In the genomic region with DNA sequence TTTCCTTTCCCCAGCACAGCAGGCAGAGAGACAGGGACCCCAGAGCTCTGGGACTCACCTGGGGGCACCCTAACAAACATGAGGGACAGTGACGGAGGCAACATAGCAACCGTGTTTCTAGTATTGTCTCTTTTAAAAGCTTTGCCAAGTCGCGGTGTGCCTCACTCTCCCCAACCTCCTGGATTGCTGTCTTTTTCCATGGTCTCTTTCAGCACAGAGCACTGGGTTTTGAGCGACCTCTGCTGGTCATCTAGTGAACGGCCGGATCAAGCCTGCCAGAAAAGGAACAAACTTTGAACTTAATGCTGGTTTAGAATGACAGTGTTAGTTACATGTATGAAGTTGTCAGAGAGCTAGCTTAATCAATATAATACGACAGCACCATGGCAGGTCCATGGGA, we compare ENCODE assay signal across 9 mouse cellular contexts. TPM values are rescaled to one million over a fixed set of nuclear protein-coding genes. Genes with fewer than 3 reads are reported as not detected.
A peak's percentile ranks its signal among the peaks of the same experiment; 100 is the strongest.
DNase-seq lines count a peak whose midpoint lies in the region; ATAC-seq and TF ChIP-seq lines count a peak whose summit lies in the region.
"Had no signal": no experiment of that assay in that cellular context is flagged by ENCODE, and none has a peak within 500 bp of the region (broad histone marks: within the 10 kb centered on the region; RNA-seq: fewer than 3 reads in every experiment).

No protein-coding gene starts in this region.

- DNase-seq in A20 (ENCODE audit: low read depth, low spot score): peak; percentile 45
- DNase-seq in ZHBTc4 (ENCODE audit: low read depth, low spot score): peak; percentile 62
- peak; percentile 88 for DNase-seq in embryo, embryonic 10.5 days (ENCODE audit: low spot score)
- DNase-seq in heart, adult 8-10 months (ENCODE audit: low spot score): peak; percentile 80
- DNase-seq in liver, adult 2 months (ENCODE audit: extremely low read depth, low read depth, low spot score): peak; percentile 30
- peak; percentile 73 for DNase-seq in thymus, postnatal 0 days (ENCODE audit: low spot score)

- H3K79me2 ChIP-seq in liver, adult 2 months (ENCODE audit: control insufficient read depth, insufficient read depth, low read length): no peaks in the 10 kb centered on the region

- H3K27ac ChIP-seq in kidney, embryonic 15.5 days: no peak overlapping the region
- no peak overlapping the region for H3K27ac ChIP-seq in liver, adult 2 months (replicated peaks; ENCODE audit: insufficient read depth, low read depth, low read length)
- H3K27ac ChIP-seq in neural tube, embryonic 15.5 days (replicated peaks): no peak overlapping the region
- H3K27ac ChIP-seq: embryonic facial prominence, embryonic 15.5 days had no signal

- H3K9ac ChIP-seq in kidney, embryonic 15.5 days: no peak overlapping the region
- H3K9ac ChIP-seq in liver, adult 2 months (ENCODE audit: low read depth, low read length): no peak overlapping the region
- H3K9ac ChIP-seq in neural tube, embryonic 15.5 days (replicated peaks): no peak overlapping the region
- H3K9ac ChIP-seq: embryonic facial prominence, embryonic 15.5 days had no signal

- no peaks in the 10 kb centered on the region for H3K36me3 ChIP-seq in kidney, embryonic 15.5 days
- no peaks in the 10 kb centered on the region for H3K36me3 ChIP-seq in liver, adult 2 months (ENCODE audit: control insufficient read depth, insufficient read depth, low read length)
- H3K36me3 ChIP-seq in neural tube, embryonic 15.5 days: no peaks in the 10 kb centered on the region
- H3K36me3 ChIP-seq: embryonic facial prominence, embryonic 15.5 days had no signal

- peaks cover 27% of the 10 kb centered on the region; the same call in 1 of the 2 replicates for H3K27me3 ChIP-seq in kidney, embryonic 15.5 days
- H3K27me3 ChIP-seq in liver, adult 2 months (ENCODE audit: control insufficient read depth, insufficient read depth, low read length): no peaks in the 10 kb centered on the region
- peaks cover 14% of the 10 kb centered on the region for H3K27me3 ChIP-seq in neural tube, embryonic 15.5 days (replicated peaks)

- no peak overlapping the region for H3K4me3 ChIP-seq in kidney, embryonic 15.5 days (replicated peaks)
- no peak overlapping the region for H3K4me3 ChIP-seq in liver, adult 2 months (ENCODE audit: insufficient read depth, low read depth, low read length)
- H3K4me3 ChIP-seq in neural tube, embryonic 15.5 days (replicated peaks): no peak overlapping the region
- H3K4me3 ChIP-seq: embryonic facial prominence, embryonic 15.5 days had no signal

- no peak for TF ChIP-seq POLR2A in liver, adult 2 months (IDR thresholded peaks at IDR 0.05; ENCODE audit: extremely low read depth, insufficient read depth, low read length)

- no peak for ATAC-seq in kidney, embryonic 15.5 days (replicated peaks; ENCODE audit: low FRiP score)
- ATAC-seq in neural tube, embryonic 15.5 days (ENCODE audit: low FRiP score): peak; percentile 58; the same call in 1 of the 2 replicates

- TF ChIP-seq CTCF in liver, adult 2 months (IDR thresholded peaks at IDR 0.05; ENCODE audit: low read depth, low read length): peak; percentile 80

- WGBS in kidney, embryonic 15.5 days: under 1% methylated on average over 8 of the region's 8 CpGs
- 4% methylated on average over 8 of the region's 8 CpGs for WGBS in liver, adult 2 months
- WGBS in neural tube, embryonic 15.5 days: 1% methylated on average over 8 of the region's 8 CpGs

- H3K4me2 ChIP-seq in kidney, embryonic 15.5 days: 0 out of 2 replicates have a peak overlapping the region, but pooled peaks have one; percentile 15
- no peak overlapping the region for H3K4me2 ChIP-seq in neural tube, embryonic 15.5 days
- H3K4me2 ChIP-seq: embryonic facial prominence, embryonic 15.5 days had no signal

- peaks cover 12% of the 10 kb centered on the region for H3K4me1 ChIP-seq in kidney, embryonic 15.5 days
- H3K4me1 ChIP-seq in liver, adult 2 months (ENCODE audit: control insufficient read depth, insufficient read depth, low read length): no peaks in the 10 kb centered on the region
- peaks cover 4% of the 10 kb centered on the region for H3K4me1 ChIP-seq in neural tube, embryonic 15.5 days

- no peaks in the 10 kb centered on the region for H3K9me3 ChIP-seq in kidney, embryonic 15.5 days (replicated peaks)
- H3K9me3 ChIP-seq in neural tube, embryonic 15.5 days (replicated peaks): no peaks in the 10 kb centered on the region
- H3K9me3 ChIP-seq: embryonic facial prominence, embryonic 15.5 days had no signal

RNA-seq across cellular contexts. Expression of gene Snx20, which starts 14.5 kb away (rescaled TPM):
- 1 to 10 TPM in 1 of 4 experiments, under 1 TPM in 3; 0.63 to 1.6 (median 0.77) TPM for total RNA-seq in heart, adult 8-10 months (2022)
- 1.7 and 2.3 TPM in 2 replicates for polyA plus RNA-seq in kidney, embryonic 15.5 days (2015; fragmentation: Nextera tagmentation; extraction: Ambion mirVana)
- total RNA-seq in liver, adult 2 months (2014; rRNA removed): 0.92 and 1.5 TPM in 2 replicates
- polyA plus RNA-seq in liver, adult 2 months (2012; rRNA removed): 0.61 and 1.2 TPM in 2 replicates
- polyA plus RNA-seq in neural tube, embryonic 15.5 days (2015; fragmentation: Nextera tagmentation; extraction: Ambion mirVana): 1.2 and 2.4 TPM in 2 replicates
- 14.2 and 14.5 TPM in 2 replicates for polyA plus RNA-seq in thymus, postnatal 0 days (2015; fragmentation: Nextera tagmentation; extraction: Ambion mirVana)

RNA-seq across cellular contexts. Expression of gene Nod2, which starts 25.7 kb away (rescaled TPM):
- total RNA-seq in heart, adult 8-10 months (2022): 1 to 10 TPM in 1 of 4 experiments, under 1 TPM in 3; 0.56 to 1.3 (median 0.68) TPM
- 0.24 and 0.34 TPM in 2 replicates for polyA plus RNA-seq in kidney, embryonic 15.5 days (2015; fragmentation: Nextera tagmentation; extraction: Ambion mirVana)
- total RNA-seq in liver, adult 2 months (2014; rRNA removed): 0.09 and 0.27 TPM in 2 replicates
- 0.09 and 0.18 TPM in 2 replicates for polyA plus RNA-seq in liver, adult 2 months (2012; rRNA removed)
- polyA plus RNA-seq in neural tube, embryonic 15.5 days (2015; fragmentation: Nextera tagmentation; extraction: Ambion mirVana): 0.09 and 0.12 TPM in 2 replicates
- 0.21 and 0.22 TPM in 2 replicates for polyA plus RNA-seq in thymus, postnatal 0 days (2015; fragmentation: Nextera tagmentation; extraction: Ambion mirVana)

Comparison
In these comparisons a context has a peak if more than half of its experiments do, and no peak if none do; other contexts are left out.
1. DNase-seq: peak in every context shown above with its lines; median percentile 88 in embryo, embryonic 10.5 days; 80 in heart, adult 8-10 months; 73 in thymus, postnatal 0 days; 62 in ZHBTc4; 45 in A20; 30 in liver, adult 2 months.